Mouse (Mus musculus) spleen, adult 18-20 months (tissue): Measurements from ENCODE around the gene Ankrd40.
A peak's percentile ranks its signal among the peaks of the same experiment; 100 is the strongest.

Experiments used
- DNase-seq, 2 experiments: peaks; one replicate each; pipeline ENCODE4 v3.0.0; 2022; ENCODE audit warnings: mixed read lengths in 2 of 2

Gene Ankrd40

GRCm38 (mm10) chr11:94355521-94356217, 27.9 kb downstream of the Ankrd40 start:
- DNase-seq = no peak

GRCm38 (mm10) chr11:94359168-94359567, 31.4 kb downstream of the Ankrd40 start:
- DNase-seq = no peak

- no peak for DNase-seq
These were observed 33.5 kb downstream of the Ankrd40 start for GRCm38 (mm10) chr11:94361166-94361870.

GRCm38 (mm10) chr11:94362101-94362500, 34.3 kb downstream of the Ankrd40 start:
- DNase-seq = no peak

GRCm38 (mm10) chr11:94363690-94364089, 35.9 kb downstream of the Ankrd40 start:
- no peak for DNase-seq

GRCm38 (mm10) chr11:94365340-94365739, 37.5 kb downstream of the Ankrd40 start:
- no peak for DNase-seq

GRCm38 (mm10) chr11:94369981-94370380, 42.2 kb downstream of the Ankrd40 start:
- DNase-seq = no peak

GRCm38 (mm10) chr11:94370809-94371208, 43.0 kb downstream of the Ankrd40 start:
- no peak for DNase-seq

- no peak for DNase-seq
These were observed 46.6 kb downstream of the Ankrd40 start for GRCm38 (mm10) chr11:94374276-94374948.

- DNase-seq = no peak
These were observed 51.3 kb downstream of the Ankrd40 start for GRCm38 (mm10) chr11:94379061-94379460.

GRCm38 (mm10) chr11:94379736-94380135, 51.9 kb downstream of the Ankrd40 start:
- DNase-seq = no peak

- DNase-seq = peak; percentile 35 to 49
These were observed 58.4 kb downstream of the Ankrd40 start for GRCm38 (mm10) chr11:94385977-94386771.

- no peak for DNase-seq
These were observed 60.0 kb downstream of the Ankrd40 start for GRCm38 (mm10) chr11:94387756-94388155.

- DNase-seq = no peak
These were observed 61.2 kb downstream of the Ankrd40 start for GRCm38 (mm10) chr11:94389021-94389420.

- no peak for DNase-seq
These were observed 62.1 kb downstream of the Ankrd40 start for GRCm38 (mm10) chr11:94389724-94390396.

GRCm38 (mm10) chr11:94390825-94391224, 63.0 kb downstream of the Ankrd40 start:
- DNase-seq = no peak
